ENCODE assay signal across 18 mouse cellular contexts in the genomic region with DNA sequence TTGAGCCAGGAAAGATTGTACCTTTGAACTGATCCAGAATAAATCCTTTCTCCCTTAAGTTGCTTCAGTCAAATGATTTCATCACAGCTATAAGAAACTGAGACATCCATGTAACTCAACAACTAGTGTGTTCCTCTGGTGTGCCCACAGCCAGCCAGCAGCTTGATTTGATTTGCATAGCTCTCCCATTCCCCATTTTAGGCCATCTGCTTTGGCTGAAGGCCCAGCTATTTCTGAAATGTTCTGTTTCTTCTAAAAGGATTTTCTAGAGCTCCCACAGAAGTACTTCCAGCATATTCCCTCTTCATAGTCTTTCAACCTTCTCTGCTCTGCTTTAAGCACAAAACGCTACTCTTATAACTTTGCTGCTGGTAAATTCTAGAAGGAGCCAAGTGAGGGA. TPM values are rescaled to one million over a fixed set of nuclear protein-coding genes. Genes with fewer than 3 reads are reported as not detected.
DNase-seq lines count a peak whose midpoint lies in the region; ATAC-seq lines count a peak whose summit lies in the region.
"Had no signal": no experiment of that assay in that cellular context is flagged by ENCODE, and none has a peak within 500 bp of the region (broad histone marks: within the 10 kb centered on the region; RNA-seq: fewer than 3 reads in every experiment).

No protein-coding gene starts in this region.

- H3K27ac ChIP-seq in forebrain, embryonic 14.5 days (ENCODE audit: low read depth, low read length) = no peak overlapping the region
- no peak overlapping the region for H3K27ac ChIP-seq in forebrain, embryonic 12.5 days
- H3K27ac ChIP-seq: gastrocnemius, adult 2 months; heart, embryonic 15.5 days; intestine, embryonic 15.5 days; liver, embryonic 13.5 days; neural tube, embryonic 13.5 days had no signal

- no peaks in the 10 kb centered on the region for H3K27me3 ChIP-seq in forebrain, embryonic 14.5 days (replicated peaks; ENCODE audit: control insufficient read depth, insufficient read depth, low read length)
- H3K27me3 ChIP-seq in forebrain, embryonic 12.5 days = no peaks in the 10 kb centered on the region
- H3K27me3 ChIP-seq: heart, embryonic 15.5 days; intestine, embryonic 15.5 days; liver, embryonic 13.5 days; neural tube, embryonic 13.5 days had no signal

- no peak overlapping the region for H3K4me3 ChIP-seq in forebrain, embryonic 14.5 days (ENCODE audit: low read depth, low read length)
- H3K4me3 ChIP-seq in forebrain, embryonic 12.5 days (replicated peaks) = no peak overlapping the region
- H3K4me3 ChIP-seq: gastrocnemius, adult 2 months; heart, embryonic 15.5 days; intestine, embryonic 15.5 days; liver, embryonic 13.5 days; neural tube, embryonic 13.5 days had no signal

- no peaks in the 10 kb centered on the region for H3K9me3 ChIP-seq in forebrain, embryonic 14.5 days (replicated peaks; ENCODE audit: control insufficient read depth, low read length)
- no peaks in the 10 kb centered on the region for H3K9me3 ChIP-seq in forebrain, embryonic 12.5 days
- H3K9me3 ChIP-seq: heart, embryonic 15.5 days; intestine, embryonic 15.5 days; liver, embryonic 13.5 days; neural tube, embryonic 13.5 days had no signal

- H3K36me3 ChIP-seq in forebrain, embryonic 14.5 days (ENCODE audit: control insufficient read depth, insufficient read depth, low read length) = no peaks in the 10 kb centered on the region
- no peaks in the 10 kb centered on the region for H3K36me3 ChIP-seq in forebrain, embryonic 12.5 days (replicated peaks)
- H3K36me3 ChIP-seq: heart, embryonic 15.5 days; intestine, embryonic 15.5 days; liver, embryonic 13.5 days; neural tube, embryonic 13.5 days had no signal

- peaks cover 4% of the 10 kb centered on the region for H3K4me1 ChIP-seq in forebrain, embryonic 14.5 days (ENCODE audit: control insufficient read depth, insufficient read depth, low read length)
- peaks cover 7% of the 10 kb centered on the region for H3K4me1 ChIP-seq in forebrain, embryonic 12.5 days
- H3K4me1 ChIP-seq: heart, embryonic 15.5 days; intestine, embryonic 15.5 days; liver, embryonic 13.5 days had no signal

- intact Hi-C loops in left cerebral cortex, postnatal 14 days (cut with DNase I) = no loop called here

- H3K9ac ChIP-seq in forebrain, embryonic 14.5 days (ENCODE audit: low read length) = no peak overlapping the region
- H3K9ac ChIP-seq in forebrain, embryonic 12.5 days = no peak overlapping the region
- H3K9ac ChIP-seq: heart, embryonic 15.5 days; intestine, embryonic 15.5 days; liver, embryonic 13.5 days; neural tube, embryonic 13.5 days had no signal

- no peak overlapping the region for H3K4me2 ChIP-seq in forebrain, embryonic 14.5 days (ENCODE audit: low read length)
- no peak overlapping the region for H3K4me2 ChIP-seq in forebrain, embryonic 12.5 days
- H3K4me2 ChIP-seq: heart, embryonic 15.5 days; intestine, embryonic 15.5 days; liver, embryonic 13.5 days; neural tube, embryonic 13.5 days had no signal

- DNase-seq in forebrain, embryonic 14.5 days (ENCODE audit: low spot score) = peak; percentile 53
- DNase-seq in Muller cell, postnatal 12 days (ENCODE audit: inconsistent ontology term) = peak; percentile 19
- DNase-seq in frontal cortex, postnatal 14 days (ENCODE audit: low spot score in 2 of 2) = peak; percentile 28 to 37
- DNase-seq in left cerebral cortex, postnatal 14 days (ENCODE audit: low spot score in 2 of 2) = peak; percentile 42 to 73
- DNase-seq in spleen, postnatal 10 days (ENCODE audit: low spot score in 2 of 2) = no peak
- DNase-seq in heart, adult 8-10 months (ENCODE audit: low spot score) = no peak
- DNase-seq in urinary bladder, adult 2 months (ENCODE audit: low spot score) = no peak
- DNase-seq: cerebellum, adult 18-20 months; embryo, embryonic 11 days; gastrocnemius, adult 2 months; liver, embryonic 13.5 days had no signal

- WGBS in forebrain, embryonic 14.5 days = 76% methylated on average over 1 of the region's 1 CpGs
- 90% methylated on average over 1 of the region's 1 CpGs for WGBS in forebrain, embryonic 12.5 days

- ATAC-seq in forebrain, embryonic 14.5 days = no peak
- ATAC-seq in forebrain, embryonic 12.5 days (ENCODE audit: low FRiP score) = no peak
- ATAC-seq: intestine, embryonic 15.5 days; lung, postnatal 0 days had no signal

RNA-seq across cellular contexts. Expression of a gene that starts 33.3 kb away (rescaled TPM):
- polyA plus RNA-seq in forebrain, embryonic 14.5 days (2014; fragmentation: Nextera tagmentation; extraction: Ambion mirVana) = 29.6 and 40.2 TPM in 2 replicates
- 16.4 and 16.8 TPM in 2 replicates for polyA plus RNA-seq in forebrain, embryonic 12.5 days (2016; fragmentation: Nextera tagmentation; extraction: Ambion mirVana)
- 10 to 100 TPM; 90.0 to 91.8 TPM for total RNA-seq in left cerebral cortex, postnatal 14 days (2021)
- not detected for total RNA-seq in heart, adult 8-10 months (2022)
- 0.75 and 0.80 TPM in 2 replicates for polyA plus RNA-seq in urinary bladder, adult 2 months (2012; rRNA removed)
- total RNA-seq: gastrocnemius, adult 2 months; megakaryocyte-erythroid progenitor cell, adult 5-6 weeks; monocyte, adult 5-6 weeks had no signal

Comparison
In these comparisons a context has a peak if more than half of its experiments do, and no peak if none do; other contexts are left out.
1. DNase-seq: peak in forebrain, embryonic 14.5 days (single experiment), Muller cell, postnatal 12 days (single experiment), frontal cortex, postnatal 14 days (2 of 2) and left cerebral cortex, postnatal 14 days (2 of 2); none in spleen, postnatal 10 days (0 of 2), heart, adult 8-10 months (single experiment) and urinary bladder, adult 2 months (single experiment).